Comparison of ENCODE assay signal across 41 mouse cellular contexts in the genomic region with DNA sequence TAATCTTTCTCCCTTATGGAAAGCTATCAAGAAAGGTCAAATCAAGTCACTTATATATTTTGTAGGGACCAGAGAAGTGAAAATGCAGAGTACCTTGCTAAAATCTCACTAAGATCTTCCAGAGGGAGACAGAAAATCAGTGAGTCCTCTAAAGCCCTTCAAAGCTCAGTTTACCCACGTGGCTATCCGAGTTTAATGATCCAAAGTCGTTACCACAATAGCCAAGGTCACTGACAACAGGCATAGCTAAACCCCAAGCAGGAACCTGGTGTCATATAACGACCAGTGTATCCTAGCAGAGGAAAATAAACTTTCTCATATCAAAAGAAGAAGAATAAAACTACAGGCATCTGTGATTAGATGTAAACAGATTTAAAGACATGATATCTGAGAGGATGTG. TPM values are rescaled to one million over a fixed set of nuclear protein-coding genes. Genes with fewer than 3 reads are reported as not detected.
"Had no signal": no experiment of that assay in that cellular context is flagged by ENCODE, and none has a peak within 500 bp of the region (broad histone marks: within the 10 kb centered on the region; RNA-seq: fewer than 3 reads in every experiment).

No protein-coding gene starts in this region.

- H3K9ac ChIP-seq: heart, embryonic 12.5 days; hindbrain, embryonic 13.5 days; hindbrain, embryonic 15.5 days; kidney, embryonic 15.5 days; limb, embryonic 12.5 days; liver, embryonic 13.5 days had no signal

- DNase-seq: gastrocnemius, adult 2 months; gastrocnemius, postnatal 10 days; gastrocnemius, postnatal 25 days; heart, adult 2 months; heart, postnatal 10 days; heart, postnatal 4 days; kidney, adult 11 months; kidney, adult 2 months; kidney, adult 9 months; kidney, postnatal 14 days; kidney, postnatal 36 days; layer of hippocampus, adult 9-11 months; layer of hippocampus, postnatal 36 days; left cerebral cortex, postnatal 4 days; liver; liver, embryonic 13.5 days had no signal

- H3K4me1 ChIP-seq: heart, embryonic 12.5 days; hindbrain, embryonic 13.5 days; hindbrain, embryonic 15.5 days; limb, embryonic 12.5 days; liver, embryonic 13.5 days had no signal

- H3K9me3 ChIP-seq: heart, embryonic 12.5 days; hindbrain, embryonic 10.5 days; hindbrain, embryonic 13.5 days; hindbrain, embryonic 15.5 days; kidney, embryonic 15.5 days; limb, embryonic 12.5 days; liver, embryonic 13.5 days had no signal

- H3K27me3 ChIP-seq: heart, embryonic 12.5 days; hindbrain, embryonic 13.5 days; hindbrain, embryonic 15.5 days; kidney, embryonic 15.5 days; limb, embryonic 12.5 days; liver, embryonic 13.5 days had no signal

- H3K4me2 ChIP-seq: heart, embryonic 12.5 days; limb, embryonic 12.5 days; liver, embryonic 11.5 days; liver, embryonic 13.5 days had no signal

- H3K36me3 ChIP-seq: heart, embryonic 12.5 days; hindbrain, embryonic 10.5 days; hindbrain, embryonic 13.5 days; hindbrain, embryonic 15.5 days; kidney, embryonic 15.5 days; limb, embryonic 12.5 days; liver, embryonic 13.5 days had no signal

- H3K4me3 ChIP-seq: gastrocnemius, adult 2 months; heart, adult 2 months; heart, embryonic 12.5 days; hindbrain, embryonic 10.5 days; hindbrain, embryonic 13.5 days; hindbrain, embryonic 15.5 days; kidney, embryonic 15.5 days; limb, embryonic 12.5 days; liver, embryonic 13.5 days had no signal

- ATAC-seq: intestine, embryonic 16.5 days had no signal

- H3K27ac ChIP-seq: gastrocnemius, adult 2 months; heart, adult 2 months; hindbrain, embryonic 10.5 days; hindbrain, embryonic 13.5 days; hindbrain, embryonic 15.5 days; hindbrain, postnatal 0 days; kidney, embryonic 15.5 days; kidney, postnatal 0 days; limb, embryonic 12.5 days; liver, embryonic 13.5 days had no signal

RNA-seq across cellular contexts. Expression of gene Taar2, which starts 0.8 kb away (rescaled TPM):
- total RNA-seq: gastrocnemius, adult 2 months; gastrocnemius, postnatal 10 days; gastrocnemius, postnatal 25 days; gastrocnemius, postnatal 4 days; granulocyte monocyte progenitor cell, adult 5-6 weeks; heart, adult 2 months; heart, postnatal 10 days; heart, postnatal 25 days; heart, postnatal 4 days; hindbrain, postnatal 0 days; layer of hippocampus, adult 18-20 months; layer of hippocampus, adult 8-10 months; layer of hippocampus, postnatal 14 days; layer of hippocampus, postnatal 36 days; left cerebral cortex, adult 18-20 months; left cerebral cortex, adult 8-10 months; left cerebral cortex, postnatal 10 days; left cerebral cortex, postnatal 25 days; left cerebral cortex, postnatal 4 days had no signal
- polyA plus RNA-seq: heart, adult 2 months; heart, embryonic 12.5 days; heart, embryonic 14.5 days; heart, embryonic 16.5 days; hindbrain, embryonic 10.5 days; hindbrain, embryonic 13.5 days; hindbrain, embryonic 15.5 days; intestine, embryonic 16.5 days; kidney, adult 2 months; kidney, embryonic 15.5 days; large intestine, adult 2 months; limb, embryonic 12.5 days; limb, embryonic 14.5 days; liver, embryonic 11.5 days; liver, embryonic 13.5 days had no signal

RNA-seq across cellular contexts. Expression of gene Taar3, which starts 11.7 kb away (rescaled TPM):
- total RNA-seq: gastrocnemius, adult 2 months; gastrocnemius, postnatal 10 days; gastrocnemius, postnatal 25 days; gastrocnemius, postnatal 4 days; granulocyte monocyte progenitor cell, adult 5-6 weeks; heart, adult 2 months; heart, postnatal 10 days; heart, postnatal 25 days; heart, postnatal 4 days; layer of hippocampus, adult 18-20 months; layer of hippocampus, adult 8-10 months; layer of hippocampus, postnatal 14 days; layer of hippocampus, postnatal 36 days; left cerebral cortex, adult 18-20 months; left cerebral cortex, adult 8-10 months; left cerebral cortex, postnatal 25 days; left cerebral cortex, postnatal 4 days had no signal
- polyA plus RNA-seq: heart, adult 2 months; heart, embryonic 12.5 days; heart, embryonic 14.5 days; heart, embryonic 16.5 days; hindbrain, embryonic 10.5 days; hindbrain, embryonic 13.5 days; hindbrain, embryonic 15.5 days; hindbrain, postnatal 0 days; intestine, embryonic 14.5 days; intestine, embryonic 16.5 days; kidney, adult 2 months; kidney, embryonic 15.5 days; kidney, postnatal 0 days; large intestine, adult 2 months; limb, embryonic 12.5 days; limb, embryonic 14.5 days; liver, embryonic 11.5 days; liver, embryonic 13.5 days had no signal

RNA-seq across cellular contexts. Expression of gene Taar1, which starts 17.5 kb away (rescaled TPM):
- total RNA-seq: gastrocnemius, adult 2 months; gastrocnemius, postnatal 10 days; gastrocnemius, postnatal 25 days; gastrocnemius, postnatal 4 days; granulocyte monocyte progenitor cell, adult 5-6 weeks; heart, adult 2 months; heart, postnatal 10 days; heart, postnatal 25 days; heart, postnatal 4 days; hindbrain, postnatal 0 days; layer of hippocampus, adult 18-20 months; layer of hippocampus, adult 8-10 months; layer of hippocampus, postnatal 14 days; layer of hippocampus, postnatal 36 days; left cerebral cortex, adult 18-20 months; left cerebral cortex, adult 8-10 months; left cerebral cortex, postnatal 10 days; left cerebral cortex, postnatal 25 days; left cerebral cortex, postnatal 4 days had no signal
- polyA plus RNA-seq: heart, adult 2 months; heart, embryonic 12.5 days; heart, embryonic 14.5 days; heart, embryonic 16.5 days; hindbrain, embryonic 10.5 days; hindbrain, embryonic 13.5 days; hindbrain, embryonic 15.5 days; hindbrain, postnatal 0 days; intestine, embryonic 14.5 days; intestine, embryonic 16.5 days; kidney, adult 2 months; kidney, embryonic 15.5 days; kidney, postnatal 0 days; large intestine, adult 2 months; limb, embryonic 12.5 days; limb, embryonic 14.5 days; liver, embryonic 11.5 days; liver, embryonic 13.5 days had no signal

RNA-seq across cellular contexts. Expression of gene Taar4, which starts 22.7 kb away (rescaled TPM):
- total RNA-seq: gastrocnemius, adult 2 months; gastrocnemius, postnatal 10 days; gastrocnemius, postnatal 25 days; gastrocnemius, postnatal 4 days; granulocyte monocyte progenitor cell, adult 5-6 weeks; heart, adult 2 months; heart, postnatal 10 days; heart, postnatal 25 days; heart, postnatal 4 days; hindbrain, postnatal 0 days; layer of hippocampus, adult 18-20 months; layer of hippocampus, adult 8-10 months; layer of hippocampus, postnatal 14 days; layer of hippocampus, postnatal 36 days; left cerebral cortex, adult 18-20 months; left cerebral cortex, adult 8-10 months; left cerebral cortex, postnatal 10 days; left cerebral cortex, postnatal 25 days; left cerebral cortex, postnatal 4 days had no signal
- polyA plus RNA-seq: heart, adult 2 months; heart, embryonic 12.5 days; heart, embryonic 14.5 days; heart, embryonic 16.5 days; hindbrain, embryonic 10.5 days; hindbrain, embryonic 13.5 days; hindbrain, embryonic 15.5 days; hindbrain, postnatal 0 days; intestine, embryonic 14.5 days; intestine, embryonic 16.5 days; kidney, adult 2 months; kidney, embryonic 15.5 days; kidney, postnatal 0 days; large intestine, adult 2 months; limb, embryonic 12.5 days; liver, embryonic 11.5 days; liver, embryonic 13.5 days had no signal

RNA-seq across cellular contexts. Expression of gene Taar5, which starts 32.9 kb away (rescaled TPM):
- total RNA-seq: gastrocnemius, adult 2 months; gastrocnemius, postnatal 10 days; gastrocnemius, postnatal 25 days; gastrocnemius, postnatal 4 days; granulocyte monocyte progenitor cell, adult 5-6 weeks; heart, adult 2 months; heart, postnatal 10 days; heart, postnatal 25 days; heart, postnatal 4 days; hindbrain, postnatal 0 days; layer of hippocampus, adult 18-20 months; layer of hippocampus, adult 8-10 months; layer of hippocampus, postnatal 14 days; layer of hippocampus, postnatal 36 days; left cerebral cortex, adult 18-20 months; left cerebral cortex, adult 8-10 months; left cerebral cortex, postnatal 10 days; left cerebral cortex, postnatal 25 days; left cerebral cortex, postnatal 4 days had no signal
- polyA plus RNA-seq: heart, adult 2 months; heart, embryonic 12.5 days; heart, embryonic 14.5 days; heart, embryonic 16.5 days; hindbrain, embryonic 10.5 days; hindbrain, embryonic 13.5 days; hindbrain, embryonic 15.5 days; hindbrain, postnatal 0 days; intestine, embryonic 14.5 days; intestine, embryonic 16.5 days; large intestine, adult 2 months; limb, embryonic 12.5 days; liver, embryonic 11.5 days; liver, embryonic 13.5 days had no signal
